Mouse (Mus musculus) skeletal muscle tissue, adult 2 months (tissue): ENCODE measurements around the gene Zfp654.

Experiments
- DNase-seq: peaks from one replicate; pipeline ENCODE4 v3.0.0-alpha.2; 2012; ENCODE audit warnings: low read depth, low spot score

Gene Zfp654

DNA sequence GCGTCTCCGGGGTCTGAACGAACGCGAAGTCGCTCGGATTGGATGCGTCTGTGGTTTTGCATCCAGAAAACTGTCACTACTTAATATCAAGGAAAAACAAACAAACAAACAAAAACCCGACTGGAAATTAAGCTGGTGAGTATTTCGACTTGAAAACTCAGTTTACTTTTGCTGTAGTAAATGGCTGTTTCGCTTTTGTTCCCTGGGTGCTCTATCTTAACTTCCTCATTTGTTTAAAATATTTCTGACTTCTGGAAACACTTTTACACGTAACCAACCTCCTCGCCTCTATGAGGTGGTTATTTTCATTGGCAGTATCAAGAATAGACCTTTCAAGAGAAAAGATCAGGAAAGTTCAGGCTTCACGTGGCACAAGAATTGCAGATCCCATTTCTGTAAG, 1.4 kb upstream of the Zfp654 start:
- no peak for DNase-seq

DNA sequence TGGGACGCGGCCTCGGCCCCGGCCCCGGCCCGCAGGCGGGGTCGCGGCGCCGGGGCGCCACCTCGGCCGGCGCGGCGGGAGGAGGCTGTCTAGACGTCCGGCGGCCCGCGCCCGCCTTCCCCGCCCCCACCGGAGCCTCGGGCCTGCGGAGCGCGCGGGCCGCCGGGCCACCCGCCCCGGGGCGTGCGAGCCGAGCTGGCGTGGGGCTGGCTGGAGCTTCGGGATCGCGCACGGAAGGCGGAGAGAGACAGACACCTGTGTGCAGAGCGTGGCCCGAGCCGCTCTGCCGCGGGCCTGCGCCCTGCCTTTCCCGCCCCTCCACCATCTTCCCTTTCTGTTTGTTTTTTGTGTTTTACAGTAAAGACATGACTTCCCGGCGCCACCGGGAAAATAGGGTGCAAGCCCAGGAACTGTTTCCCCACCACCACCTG, 1.0 kb upstream of the Zfp654 start:
- DNase-seq: peak; percentile 11

DNA sequence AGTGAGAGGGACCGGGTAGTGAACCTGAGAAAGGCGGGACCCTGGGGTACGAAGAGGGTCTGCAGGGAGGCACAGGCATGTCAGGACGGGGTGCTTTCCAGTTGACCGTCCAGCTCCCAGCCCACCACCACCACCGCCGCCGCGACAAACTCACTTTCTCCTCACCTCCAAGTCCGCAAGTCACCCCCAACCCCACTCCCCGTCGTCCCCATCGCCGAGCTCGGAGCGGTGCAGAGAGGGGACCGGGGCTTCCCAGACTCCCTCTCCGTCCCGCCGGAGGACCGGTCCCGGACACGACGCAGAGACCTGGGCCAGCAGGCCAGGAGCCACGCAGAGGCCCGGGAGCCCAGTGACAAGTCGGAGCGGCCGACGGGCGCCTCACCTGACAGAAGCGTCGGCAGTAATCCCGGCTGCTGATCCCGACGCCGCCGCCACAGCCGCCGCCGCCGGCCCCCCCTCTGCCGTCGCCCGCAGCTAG, 328 bp downstream of the Zfp654 start:
- peak; percentile 54 for DNase-seq

DNA sequence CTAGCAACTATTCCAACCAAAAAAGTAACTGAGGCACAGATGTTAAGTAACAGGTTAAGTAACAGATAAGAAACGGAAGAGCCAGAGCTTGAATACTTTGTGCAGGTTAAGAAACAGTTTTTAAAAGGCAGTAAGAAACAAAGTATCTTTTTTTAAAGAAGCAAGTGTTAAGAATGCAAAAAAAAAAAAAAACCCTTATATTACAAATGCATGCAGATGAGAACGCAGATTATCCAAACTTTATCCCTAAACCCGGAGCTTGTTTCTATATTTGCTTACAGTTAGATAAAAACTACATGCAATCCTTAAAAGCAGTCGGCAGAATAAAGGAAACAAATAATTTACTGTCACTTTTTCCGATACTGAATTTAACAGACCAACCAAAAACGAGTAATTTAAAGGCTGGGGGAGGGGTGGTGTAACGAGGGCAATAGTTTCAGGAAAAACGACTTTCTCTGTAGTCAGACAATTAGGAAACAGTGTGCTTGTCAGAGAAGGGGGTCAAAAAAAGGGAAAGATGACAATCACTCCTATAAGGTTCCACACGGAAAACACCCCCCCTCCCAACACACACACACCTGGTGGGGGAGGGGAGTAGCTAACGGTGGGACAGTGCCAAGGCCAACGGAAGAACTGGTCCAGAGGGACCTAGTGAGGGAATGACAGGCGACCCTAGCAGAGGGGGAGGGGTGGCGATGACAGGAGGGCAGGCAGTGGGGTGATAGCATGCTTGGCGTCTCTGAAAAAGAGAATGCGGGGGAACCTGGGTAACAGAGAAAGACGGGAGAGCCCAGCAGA, 966 bp downstream of the Zfp654 start:
- peak; percentile 13 for DNase-seq

DNA sequence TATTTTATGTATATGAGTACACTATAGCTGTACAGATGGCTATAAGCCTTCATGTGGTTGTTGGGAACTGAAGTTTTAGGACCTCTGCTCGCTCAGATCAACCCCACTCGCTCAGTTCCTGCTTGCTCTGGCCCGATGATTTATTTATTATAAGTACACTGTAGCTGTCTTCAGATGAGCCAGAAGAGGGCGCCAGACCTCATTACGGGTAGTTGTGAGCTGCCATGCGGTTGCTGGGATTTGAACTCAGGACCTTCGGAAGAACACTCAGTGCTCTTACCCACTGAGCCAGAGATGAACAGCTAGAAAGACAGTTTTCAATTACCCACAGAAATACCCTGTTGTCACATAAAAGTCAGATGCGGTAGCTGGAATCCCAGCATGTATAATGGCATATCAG, 5.5 kb downstream of the Zfp654 start:
- no peak for DNase-seq

DNA sequence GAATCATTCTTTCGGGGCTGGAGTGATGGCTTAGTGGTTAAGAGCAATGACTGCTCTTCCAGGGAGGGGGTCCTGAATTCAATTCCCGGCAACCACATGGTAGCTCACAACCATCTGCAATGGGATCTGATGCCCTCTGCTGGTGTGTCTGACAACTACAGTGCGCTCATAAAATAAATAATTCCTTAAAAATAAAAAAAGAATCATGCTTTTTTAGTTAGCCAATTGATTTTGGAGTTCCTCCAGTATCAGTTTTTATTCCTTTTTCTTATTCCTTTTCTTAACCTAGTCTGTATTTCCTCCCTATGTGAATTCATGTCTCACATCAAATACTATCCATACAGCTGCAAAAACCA, 9.1 kb downstream of the Zfp654 start:
- no peak for DNase-seq

DNA sequence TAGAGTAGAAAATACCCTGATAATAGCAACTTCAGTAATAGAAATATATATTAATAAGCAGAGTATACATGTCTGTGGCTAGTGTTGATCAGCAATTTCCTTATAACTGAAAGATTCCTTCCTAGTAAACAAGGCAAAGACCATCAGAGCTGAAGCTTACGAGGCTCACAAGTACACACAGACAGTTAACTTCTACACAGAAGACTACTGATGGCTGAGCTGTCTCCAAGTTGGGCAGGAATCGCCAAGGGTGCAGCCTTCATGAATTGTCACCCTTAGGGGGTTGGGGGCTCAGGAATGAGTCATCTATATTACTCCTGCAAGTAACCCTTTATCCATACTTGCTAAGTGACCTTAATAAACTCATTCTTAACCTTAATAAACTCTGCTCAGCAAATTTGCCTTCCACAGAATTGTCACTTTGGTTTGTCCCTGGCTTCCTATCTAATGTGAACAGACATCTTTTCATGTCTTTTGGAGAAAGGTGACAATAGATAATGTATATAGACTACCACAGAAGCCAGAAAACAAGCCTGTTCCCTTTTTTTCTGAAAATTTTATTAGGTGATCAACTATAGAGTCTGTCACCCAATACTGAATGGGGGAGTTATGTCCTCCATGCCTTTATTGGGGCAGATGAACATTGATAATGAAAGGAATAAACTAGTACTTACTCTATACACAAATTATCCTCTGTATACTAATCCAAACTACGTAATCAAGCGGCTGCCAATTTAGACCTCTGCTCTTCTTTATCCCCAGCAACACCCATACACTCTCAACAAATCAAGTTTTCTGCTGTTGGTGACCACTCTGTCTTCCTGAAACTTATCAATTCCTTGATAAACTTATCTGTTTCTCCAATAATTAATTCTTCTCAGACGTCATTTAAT, 9.7 kb downstream of the Zfp654 start:
- no peak for DNase-seq

DNA sequence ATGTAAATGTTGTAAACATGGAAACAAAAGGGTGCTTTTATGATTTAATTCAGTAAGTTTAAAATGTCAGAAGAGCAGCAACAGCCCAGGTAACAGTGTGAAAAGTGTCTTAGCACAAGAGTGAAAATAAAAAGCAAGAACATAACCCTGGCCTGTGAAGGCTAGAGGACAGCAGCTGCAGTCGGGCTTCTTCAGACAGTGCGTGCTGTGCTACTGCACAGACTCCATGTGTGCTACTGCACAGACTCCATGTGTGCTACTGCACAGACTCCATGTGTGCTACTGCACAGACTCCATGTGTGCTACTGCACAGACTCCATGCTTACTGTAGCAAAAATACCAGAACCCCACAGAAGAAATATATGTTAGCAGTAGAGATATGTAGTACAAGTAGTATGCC, 14.7 kb downstream of the Zfp654 start:
- DNase-seq: no peak

DNA sequence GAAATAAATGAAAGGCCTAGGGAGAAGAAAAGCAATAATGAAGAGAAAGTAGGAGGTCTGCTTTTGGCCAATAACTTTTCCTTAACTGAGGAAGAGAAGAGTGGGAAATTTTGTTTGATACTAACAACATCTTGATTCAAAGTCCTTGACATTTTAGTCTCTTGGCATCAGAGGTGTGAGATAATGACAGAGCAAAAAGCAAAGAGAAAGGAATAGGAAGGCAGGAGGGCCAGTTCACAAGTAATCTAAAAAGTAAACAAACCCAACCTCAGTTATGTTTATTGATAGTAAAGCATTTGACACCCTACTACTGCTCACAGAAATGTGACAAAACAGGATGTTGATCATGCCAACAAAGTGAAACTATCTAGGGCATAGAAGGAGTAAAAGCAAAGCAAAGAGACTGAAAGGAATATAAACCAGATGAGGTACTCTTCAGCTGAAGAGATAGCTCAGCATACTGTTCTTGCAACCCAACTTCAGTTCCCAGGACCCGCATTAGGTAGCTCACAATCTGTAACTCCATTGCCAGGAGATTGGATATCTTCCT, 15.4 kb downstream of the Zfp654 start:
- no peak for DNase-seq

DNA sequence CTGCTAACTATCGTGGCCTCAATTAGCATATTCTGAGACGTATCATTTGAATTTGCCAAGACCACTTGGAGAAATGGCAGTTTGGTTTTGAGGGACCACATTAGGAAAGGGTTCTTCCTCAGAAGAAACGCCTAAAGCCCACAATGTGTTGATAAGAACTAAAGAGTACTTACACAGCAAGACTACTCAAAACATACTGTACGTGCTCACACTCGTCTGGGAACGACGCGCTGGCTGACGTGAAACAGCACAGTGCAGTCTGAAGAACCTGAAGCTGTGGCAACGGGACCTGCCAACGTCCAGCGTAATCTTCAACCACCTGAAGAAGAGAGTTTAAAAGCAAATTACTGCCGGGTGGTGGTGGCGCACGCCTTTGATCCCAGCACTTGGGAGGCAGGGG, 21.2 kb downstream of the Zfp654 start:
- DNase-seq: no peak

DNA sequence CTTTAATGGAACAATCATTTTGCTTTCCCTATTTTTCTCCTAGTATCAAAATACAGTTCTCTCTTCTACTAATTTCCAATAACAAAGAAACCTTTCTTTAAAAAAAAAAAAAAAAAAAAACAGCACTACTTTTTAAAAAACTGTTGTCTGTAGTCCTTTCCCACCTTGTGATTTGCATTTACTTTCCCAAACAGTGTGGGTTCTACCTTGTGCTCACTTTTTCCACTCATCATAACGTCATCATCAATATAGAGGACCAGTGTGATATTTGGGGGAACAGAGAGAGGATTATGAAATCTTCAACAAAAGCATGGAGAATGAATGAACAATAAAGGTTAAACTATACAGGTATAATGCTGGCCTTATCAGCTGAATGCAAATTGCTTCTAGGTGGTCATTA, 27.0 kb downstream of the Zfp654 start:
- DNase-seq: no peak

DNA sequence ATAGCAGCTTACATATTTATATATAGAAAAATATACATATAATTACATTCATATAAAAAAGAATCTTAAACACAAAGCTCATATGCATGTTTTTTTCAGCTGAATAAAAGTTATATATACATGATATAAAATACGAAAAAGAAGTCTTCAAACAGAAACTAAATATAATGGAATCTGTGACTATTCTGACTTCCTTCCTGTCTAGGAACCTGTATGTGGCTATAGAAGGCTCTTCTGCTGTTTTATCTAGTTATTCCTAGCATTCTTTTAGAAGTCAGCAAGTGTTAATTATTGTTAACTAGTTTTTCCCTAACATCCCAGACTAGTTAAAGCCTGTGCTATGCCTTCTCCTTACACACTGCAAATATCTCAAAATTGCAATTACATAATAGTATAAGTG, 27.6 kb downstream of the Zfp654 start:
- no peak for DNase-seq

DNA sequence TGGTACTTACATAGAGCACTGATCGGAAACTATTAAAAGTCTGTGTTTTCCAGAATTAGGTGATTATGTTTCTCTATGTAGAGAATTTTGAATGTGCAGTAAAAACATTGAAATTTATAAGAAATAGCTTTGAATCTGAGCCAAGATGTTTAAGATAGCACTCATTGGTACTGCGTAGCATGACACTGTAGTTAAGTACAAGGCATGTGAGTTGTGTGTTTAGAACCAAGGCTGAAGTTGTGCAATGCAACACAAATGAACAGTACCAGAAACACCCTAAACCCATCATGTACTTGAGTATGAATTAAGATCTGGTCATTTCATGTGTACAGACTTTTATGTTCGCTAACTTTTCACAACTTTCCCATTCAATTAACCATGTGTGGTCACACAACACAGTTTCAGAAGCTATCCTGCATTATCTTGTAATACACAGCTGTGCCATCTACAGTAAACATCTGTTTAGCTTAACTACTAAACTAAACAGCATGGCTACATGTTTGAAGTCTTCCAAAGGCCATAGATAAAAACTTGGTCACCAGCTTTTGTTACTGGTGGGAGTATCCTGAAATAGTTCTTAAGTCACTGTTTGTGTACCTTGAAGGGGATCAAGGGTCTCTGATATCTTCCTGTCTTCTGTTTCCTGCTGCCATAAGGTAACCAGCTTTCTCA, 34.2 kb downstream of the Zfp654 start:
- DNase-seq: no peak

DNA sequence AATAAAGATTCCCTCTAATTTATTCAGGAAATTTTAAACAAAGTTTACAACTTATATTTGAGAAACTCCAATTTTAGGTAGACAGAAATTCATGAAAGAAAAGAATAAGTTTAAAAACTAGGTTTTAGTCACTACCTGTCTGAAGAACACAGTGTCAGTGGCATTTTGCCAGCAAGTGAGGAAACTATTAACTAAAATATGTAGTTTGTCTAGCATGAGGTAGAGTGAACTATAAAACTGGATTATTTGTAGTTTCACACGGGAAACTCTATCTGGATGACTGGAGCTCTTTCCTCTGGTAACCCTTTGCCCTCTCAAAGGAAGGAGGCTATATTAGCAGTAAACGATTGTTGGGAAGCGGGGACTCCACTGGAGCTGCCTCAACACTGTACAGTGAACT, 48.4 kb downstream of the Zfp654 start:
- DNase-seq: no peak

DNA sequence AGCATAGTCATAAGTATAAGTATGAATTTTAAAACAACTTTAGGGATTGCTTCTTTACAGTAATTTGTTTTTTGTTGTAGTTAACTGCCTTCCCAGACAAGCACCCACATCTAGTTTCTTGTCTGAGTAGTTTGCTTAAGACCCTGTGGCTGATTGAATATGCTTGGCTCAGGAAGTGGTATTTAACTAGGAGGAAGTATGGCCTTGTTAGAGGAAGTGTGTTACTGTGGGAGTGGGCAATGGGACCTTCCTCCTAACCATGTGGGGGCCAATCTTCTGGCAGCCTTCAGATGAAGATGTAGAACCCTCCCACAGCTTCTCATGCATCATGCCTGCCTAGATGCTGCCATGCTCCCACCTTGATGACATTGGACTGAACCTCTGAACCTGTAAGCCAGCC, 49.8 kb downstream of the Zfp654 start:
- DNase-seq: no peak

DNA sequence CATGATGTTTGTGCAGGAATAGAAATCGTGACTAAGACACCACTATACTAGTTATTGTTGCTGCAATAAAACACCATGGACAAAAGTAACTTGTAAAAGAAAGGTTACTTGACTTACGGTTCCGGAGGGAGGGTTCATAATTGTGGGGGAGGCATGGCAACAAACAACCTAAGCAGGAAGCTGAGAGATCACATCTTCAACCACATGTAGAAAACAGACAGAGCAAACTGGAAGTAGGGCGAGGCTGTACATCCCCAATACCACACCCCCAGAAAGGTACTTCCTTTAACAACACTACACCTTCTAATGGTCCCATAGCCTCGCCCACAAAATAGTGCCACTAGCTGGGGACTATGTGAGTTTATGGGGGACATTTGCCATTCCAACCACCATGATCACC, 51.1 kb downstream of the Zfp654 start:
- no peak for DNase-seq

DNA sequence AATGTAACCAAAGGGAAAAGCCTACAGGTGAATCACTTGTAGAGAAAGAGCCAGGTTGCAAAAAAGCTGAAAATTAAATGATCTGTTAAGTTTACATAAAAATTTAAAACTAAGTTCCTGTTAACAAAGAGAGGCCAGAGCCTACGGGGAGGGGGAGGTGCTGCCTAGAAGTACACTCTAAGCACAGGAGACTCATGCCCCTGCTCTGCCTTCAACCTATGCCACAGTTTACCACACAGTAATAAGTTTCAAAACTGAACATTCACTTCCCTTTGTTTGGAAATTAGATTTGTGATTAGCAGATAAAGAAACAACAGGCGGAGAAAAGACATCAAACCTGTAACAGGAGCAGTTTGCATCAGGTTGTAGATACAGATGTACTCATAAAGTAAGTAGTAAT, 56.6 kb downstream of the Zfp654 start:
- no peak for DNase-seq

DNA sequence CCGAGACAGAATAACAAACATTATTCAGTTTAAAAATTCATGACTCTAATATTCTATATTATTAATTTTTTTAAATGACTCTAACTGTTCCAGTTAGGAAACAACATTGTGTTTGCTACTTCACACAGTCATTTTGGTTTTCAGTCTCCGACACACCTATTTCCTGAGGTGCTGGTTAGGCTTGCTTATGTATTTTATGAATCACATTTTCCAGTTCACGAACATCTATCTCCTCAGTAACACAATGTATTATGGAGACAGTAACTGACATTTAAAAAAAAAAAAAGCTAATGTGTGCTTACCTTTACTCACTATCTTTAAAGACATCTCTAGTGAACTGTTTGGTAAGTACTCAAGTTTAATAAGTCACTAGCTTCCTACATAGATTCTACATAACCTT, 61.7 kb downstream of the Zfp654 start:
- no peak for DNase-seq

DNA sequence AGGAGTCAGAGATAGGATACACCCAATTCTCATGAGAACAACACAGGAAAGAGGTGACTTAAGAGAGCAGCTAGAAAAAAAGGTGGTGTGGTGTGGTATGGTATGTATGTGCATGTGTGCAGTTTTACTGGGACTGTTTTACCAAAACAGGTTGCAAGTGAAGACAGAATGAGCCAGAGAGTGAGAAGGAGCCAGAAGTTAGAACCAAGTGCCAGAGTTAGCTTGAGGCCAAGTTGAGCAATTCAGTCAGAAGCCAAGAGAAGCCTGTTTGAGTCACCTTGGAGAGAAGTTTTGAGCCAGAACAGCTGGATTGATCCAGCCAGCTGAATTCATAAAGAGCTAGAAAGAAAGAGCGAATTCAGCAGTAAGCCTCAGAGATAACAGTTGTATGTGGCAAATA, 75.9 kb downstream of the Zfp654 start:
- DNase-seq: no peak

DNA sequence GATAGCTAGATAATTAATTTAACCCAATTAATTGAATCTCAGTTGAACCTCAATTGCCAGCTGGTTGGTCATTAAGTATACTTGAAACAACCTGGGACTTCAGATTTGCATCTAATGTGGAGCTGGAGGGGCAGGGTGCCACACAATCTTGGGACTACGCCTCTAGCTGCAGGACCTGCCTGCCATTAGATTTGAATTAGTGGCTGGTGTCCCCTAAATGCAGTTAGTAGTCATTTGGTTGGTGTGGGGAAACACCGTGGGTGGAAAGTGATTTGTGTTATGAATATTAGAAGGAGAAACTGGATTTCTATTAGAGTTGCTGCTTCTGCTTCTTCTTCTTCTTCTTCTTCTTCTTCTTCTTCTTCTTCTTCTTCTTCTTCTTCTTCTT, 80.0 kb downstream of the Zfp654 start:
- no peak for DNase-seq

DNA sequence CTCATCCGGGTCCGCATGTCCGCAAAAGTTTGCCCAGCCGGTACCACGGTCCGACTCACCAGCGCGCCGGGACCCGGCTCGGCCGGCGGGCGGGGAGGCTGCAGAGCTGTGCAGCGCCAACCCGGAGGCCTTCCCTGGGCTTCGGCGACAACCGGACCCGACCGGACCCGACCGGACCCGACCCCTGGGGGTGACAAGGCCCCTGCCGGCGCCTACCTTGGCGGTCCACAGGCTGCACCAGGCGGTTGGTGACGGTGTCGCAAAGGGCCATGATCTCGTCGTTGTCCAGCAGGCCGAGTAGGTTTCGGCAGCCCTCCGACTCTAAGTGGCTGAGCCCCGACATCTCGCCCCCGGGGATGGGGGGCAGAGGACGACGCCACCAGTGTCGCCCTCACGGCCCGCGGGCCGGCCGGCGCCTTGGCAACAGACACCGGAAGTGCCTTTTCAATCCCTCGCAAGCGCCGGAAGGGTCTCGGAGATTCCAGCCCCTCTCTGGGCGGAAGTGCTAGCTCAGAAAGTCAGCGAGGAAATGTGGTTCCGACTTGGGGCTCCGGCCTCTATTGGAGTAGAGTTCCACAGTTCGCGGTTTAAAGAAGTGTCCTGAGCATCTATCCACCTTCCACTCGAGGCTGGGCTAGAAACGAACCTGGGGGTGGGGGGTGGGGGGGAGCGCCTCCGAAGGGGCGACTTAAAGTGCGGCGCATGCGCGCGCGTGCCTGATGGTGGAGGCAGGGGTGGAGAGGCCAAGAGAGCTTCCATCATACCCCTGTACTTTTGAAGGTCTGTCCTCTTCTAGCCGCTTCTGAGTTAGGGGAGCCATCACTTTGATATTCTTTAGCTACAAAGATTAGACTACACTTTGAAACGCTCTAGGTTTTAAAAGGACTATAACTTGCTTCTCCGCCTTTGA, 80.7 kb downstream of the Zfp654 start, which contains the start of gene 4930453N24Rik:
Gene 4930453N24Rik (minus strand): TSS at position 641 of the 910 bp plus-strand sequence.
- peak; percentile 80 for DNase-seq
